Mouse (Mus musculus): ENCODE measurements at regions not wholly inside any gene's neighbourhood (a gene's known extent, or its start where the extent isn't known, plus 50 kb on each side); places are given as distances from the start of the nearest gene placed in this dataset.

- in situ Hi-C loops (cut with MboI): no loop called here
Measured at GRCm38 (mm10) chr15:68811041-68811440, 2310.3 kb upstream of the Lrrc6 start.

GRCm38 (mm10) chr15:68810593-68810992, 2309.9 kb upstream of the Lrrc6 start:
- in situ Hi-C loops (cut with MboI): no loop called here

- in situ Hi-C loops (cut with MboI): no loop called here
Measured at GRCm38 (mm10) chr15:68808175-68808574, 2307.5 kb upstream of the Lrrc6 start.

- in situ Hi-C loops (cut with MboI): no loop called here
Measured at GRCm38 (mm10) chr15:68804254-68804653, 2303.5 kb upstream of the Lrrc6 start.

- in situ Hi-C loops (cut with MboI): no loop called here
Measured at GRCm38 (mm10) chr15:68801763-68802162, 2301.1 kb upstream of the Lrrc6 start.

- in situ Hi-C loops (cut with MboI): no loop called here
Measured at GRCm38 (mm10) chr15:68797406-68797805, 2296.7 kb upstream of the Lrrc6 start.

GRCm38 (mm10) chr15:68795239-68795960, 2294.7 kb upstream of the Lrrc6 start:
- in situ Hi-C loops (cut with MboI): no loop called here

GRCm38 (mm10) chr15:68759948-68760347, 2259.2 kb upstream of the Lrrc6 start:
- in situ Hi-C loops (cut with MboI): no loop called here

- in situ Hi-C loops (cut with MboI): no loop called here
Measured at GRCm38 (mm10) chr15:68755255-68755654, 2254.5 kb upstream of the Lrrc6 start.

- in situ Hi-C loops (cut with MboI): no loop called here
Measured at GRCm38 (mm10) chr15:68754834-68755233, 2254.1 kb upstream of the Lrrc6 start.

GRCm38 (mm10) chr15:68739344-68739743, 2238.6 kb upstream of the Lrrc6 start:
- in situ Hi-C loops (cut with MboI): no loop called here

- in situ Hi-C loops (cut with MboI): no loop called here
Measured at GRCm38 (mm10) chr15:68721250-68721649, 2220.5 kb upstream of the Lrrc6 start.

GRCm38 (mm10) chr15:68719486-68719885, 2218.8 kb upstream of the Lrrc6 start:
- in situ Hi-C loops (cut with MboI): no loop called here

GRCm38 (mm10) chr15:68714337-68714736, 2213.6 kb upstream of the Lrrc6 start:
- in situ Hi-C loops (cut with MboI): no loop called here

- in situ Hi-C loops (cut with MboI): no loop called here
Measured at GRCm38 (mm10) chr15:68707306-68707705, 2206.6 kb upstream of the Lrrc6 start.

- in situ Hi-C loops (cut with MboI): no loop called here
Measured at GRCm38 (mm10) chr15:68695041-68695650, 2194.4 kb upstream of the Lrrc6 start.

- in situ Hi-C loops (cut with MboI): no loop called here
Measured at GRCm38 (mm10) chr15:68667462-68667861, 2166.8 kb upstream of the Lrrc6 start.

- in situ Hi-C loops (cut with MboI): no loop called here
Measured at GRCm38 (mm10) chr15:68665331-68665730, 2164.6 kb upstream of the Lrrc6 start.

GRCm38 (mm10) chr15:68656722-68657121, 2156.0 kb upstream of the Lrrc6 start:
- in situ Hi-C loops (cut with MboI): no loop called here

- in situ Hi-C loops (cut with MboI): no loop called here
Measured at GRCm38 (mm10) chr15:68655046-68655445, 2154.3 kb upstream of the Lrrc6 start.

GRCm38 (mm10) chr15:68650609-68651008, 2149.9 kb upstream of the Lrrc6 start:
- in situ Hi-C loops (cut with MboI): no loop called here

- in situ Hi-C loops (cut with MboI): no loop called here
Measured at GRCm38 (mm10) chr15:68650033-68650432, 2149.3 kb upstream of the Lrrc6 start.

GRCm38 (mm10) chr15:68646865-68647264, 2146.2 kb upstream of the Lrrc6 start:
- in situ Hi-C loops (cut with MboI): no loop called here

GRCm38 (mm10) chr15:68644862-68645261, 2144.2 kb upstream of the Lrrc6 start:
- in situ Hi-C loops (cut with MboI): no loop called here

Measured in mature B cell (primary cell).